Mouse (Mus musculus) adrenal gland, postnatal 25 days (tissue): ENCODE measurements at regions not wholly inside any gene's neighbourhood (a gene's known extent, or its start where the extent isn't known, plus 50 kb on each side); places are given as distances from the start of the nearest gene placed in this dataset.
"Not testable (repeated sequence)": the region's sequence is repeated elsewhere in the genome, so short reads cannot be mapped to it uniquely, and the experiment has no call there.

Experiments used
- DNase-seq: peaks from one replicate; pipeline ENCODE4 v3.0.0; 2021; ENCODE audit warnings: mixed read lengths

DNA sequence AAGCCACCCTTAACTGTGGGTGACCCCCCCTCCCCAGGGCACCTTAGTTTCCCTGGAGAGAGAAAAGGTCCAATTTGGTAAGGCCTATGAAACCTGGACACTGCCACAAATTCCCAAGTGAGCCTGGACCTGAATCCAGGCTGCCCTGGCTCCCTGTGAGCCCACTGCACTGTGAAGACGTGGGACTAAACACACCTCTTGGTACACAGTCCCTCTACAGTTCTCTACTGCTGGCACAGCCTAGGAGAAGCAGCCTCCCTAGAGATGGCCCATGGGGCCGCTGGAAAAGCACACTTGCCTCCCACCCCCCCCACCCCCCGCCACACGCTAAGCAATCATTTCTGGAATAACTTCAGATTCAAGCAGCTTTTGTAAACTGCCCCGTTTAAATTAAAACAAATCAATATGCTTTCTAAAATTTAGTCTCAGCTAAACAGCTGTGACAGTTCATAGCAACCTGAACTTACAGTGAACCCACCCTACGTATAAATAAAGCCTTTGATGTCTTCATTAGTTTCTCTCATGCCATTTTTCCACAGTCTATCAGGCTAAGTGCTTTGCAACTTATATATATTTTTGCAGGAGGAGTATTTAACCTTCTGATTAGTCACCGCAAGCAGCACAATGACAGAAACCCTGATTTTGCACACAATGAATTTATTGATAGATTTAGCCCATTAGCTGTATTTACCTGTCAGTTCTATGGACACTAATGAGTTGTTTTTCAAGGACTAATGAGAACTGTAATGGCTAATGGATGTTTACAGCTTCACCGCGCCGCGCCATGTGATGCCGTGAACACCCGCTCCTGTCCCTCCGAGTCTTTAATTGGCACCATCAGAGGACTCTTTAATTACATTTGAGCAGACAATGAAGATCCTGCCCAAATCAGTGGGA, 215.3 kb downstream of the 3100002H09Rik start:
- no peak for DNase-seq

DNA sequence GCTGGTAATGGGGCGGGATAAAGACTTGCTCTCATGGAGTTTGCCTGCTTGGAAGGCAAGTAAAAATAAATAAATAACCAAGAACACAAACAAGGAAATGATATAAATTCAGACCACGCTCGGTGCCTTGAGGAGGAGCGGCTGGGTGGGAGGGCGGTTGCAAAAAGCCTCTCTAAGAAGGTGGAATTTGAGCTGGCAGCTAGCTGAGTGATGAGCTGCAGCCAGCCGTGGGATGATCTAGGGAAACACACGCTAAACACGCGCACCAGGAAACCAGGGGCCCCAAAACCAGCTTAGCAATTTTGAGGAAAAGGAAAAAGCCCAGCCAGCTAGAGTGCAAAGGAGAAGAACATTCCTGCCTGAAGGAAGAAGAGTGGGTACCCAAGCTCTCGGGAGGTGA, 217.0 kb downstream of the 3100002H09Rik start:
- DNase-seq: no peak

DNA sequence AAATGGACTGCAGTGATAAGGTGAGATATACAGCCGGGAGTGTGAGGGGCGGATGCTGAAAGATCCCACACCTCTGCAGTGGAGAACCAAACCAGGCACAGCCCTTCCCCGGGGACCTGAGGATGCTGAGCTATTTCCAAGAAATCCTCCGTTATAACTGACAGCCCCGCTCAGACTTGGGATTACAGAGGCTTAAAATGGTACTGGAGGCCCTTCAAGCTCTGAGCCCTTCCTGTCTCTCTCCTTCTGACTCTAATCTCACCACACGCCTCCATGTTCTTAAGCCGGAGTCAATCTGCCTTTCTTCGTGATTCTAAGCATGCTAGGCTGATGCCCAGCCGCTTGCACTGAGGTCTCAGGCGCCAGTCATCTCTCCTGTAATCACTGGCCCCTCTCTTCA, 221.5 kb downstream of the 3100002H09Rik start:
- no peak for DNase-seq

DNA sequence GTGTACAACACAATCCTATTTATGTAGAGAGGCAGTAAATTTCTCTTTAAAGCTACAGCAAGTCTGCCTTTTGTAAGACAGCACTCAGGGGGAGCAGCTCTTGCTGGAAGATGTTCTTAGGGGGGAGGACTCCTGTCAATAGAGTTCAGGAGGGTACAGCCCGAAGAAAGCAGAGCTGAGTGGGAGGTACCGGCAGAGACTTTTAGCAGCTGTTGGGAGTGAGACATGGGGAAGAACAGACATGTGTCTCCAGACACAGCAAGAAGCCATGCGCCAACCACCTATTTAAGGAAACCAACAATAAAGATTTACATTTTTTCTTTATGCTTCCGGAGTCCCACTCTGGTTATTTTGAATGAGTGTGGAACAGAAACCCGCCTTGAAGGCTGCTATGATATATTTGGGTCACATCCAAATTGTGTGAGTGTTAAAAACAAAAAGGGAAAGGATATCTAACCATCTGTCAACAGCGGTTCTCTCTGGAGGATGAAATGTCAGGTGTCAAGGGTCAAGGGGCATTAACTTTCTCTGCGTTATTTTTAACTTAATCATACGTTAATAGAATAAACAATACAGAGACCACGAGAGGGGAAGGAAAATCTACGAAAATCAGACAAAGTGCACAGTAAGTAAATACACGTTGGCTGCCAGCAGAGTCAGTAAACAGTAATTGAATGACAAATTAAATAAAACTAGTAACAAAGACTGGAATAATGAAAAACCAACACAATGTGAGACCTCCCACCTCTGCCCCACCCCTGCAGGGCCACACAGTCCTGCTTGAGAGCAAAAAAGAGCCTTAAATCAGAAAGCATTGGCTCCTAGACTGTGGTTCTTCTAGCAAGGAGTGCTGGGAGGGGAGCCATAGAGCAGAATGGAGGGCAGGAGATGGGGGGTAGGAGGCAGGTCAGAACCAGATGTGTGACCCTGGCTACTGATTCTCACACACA, 225.2 kb downstream of the 3100002H09Rik start:
- DNase-seq: no peak

DNA sequence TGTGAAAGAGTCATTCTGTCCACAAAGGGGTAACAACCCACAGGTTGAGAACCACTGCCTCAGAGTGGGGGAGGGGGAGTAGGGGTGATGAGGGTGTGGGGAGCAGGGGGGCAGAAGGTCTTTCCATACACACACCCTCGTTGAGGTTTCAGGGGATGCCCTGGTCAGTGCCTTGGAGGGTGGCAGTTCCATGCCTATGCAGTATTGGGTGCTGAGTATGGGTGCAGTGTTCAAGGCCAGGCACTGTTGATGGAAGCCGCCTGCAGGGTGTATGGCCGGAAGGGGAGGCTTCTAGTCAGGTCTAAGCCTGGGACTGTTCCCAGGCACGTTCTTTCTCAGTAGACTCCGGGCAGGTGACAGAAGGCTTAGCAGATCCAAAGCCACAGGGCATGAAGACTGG, 234.1 kb downstream of the 3100002H09Rik start:
- DNase-seq: no peak

DNA sequence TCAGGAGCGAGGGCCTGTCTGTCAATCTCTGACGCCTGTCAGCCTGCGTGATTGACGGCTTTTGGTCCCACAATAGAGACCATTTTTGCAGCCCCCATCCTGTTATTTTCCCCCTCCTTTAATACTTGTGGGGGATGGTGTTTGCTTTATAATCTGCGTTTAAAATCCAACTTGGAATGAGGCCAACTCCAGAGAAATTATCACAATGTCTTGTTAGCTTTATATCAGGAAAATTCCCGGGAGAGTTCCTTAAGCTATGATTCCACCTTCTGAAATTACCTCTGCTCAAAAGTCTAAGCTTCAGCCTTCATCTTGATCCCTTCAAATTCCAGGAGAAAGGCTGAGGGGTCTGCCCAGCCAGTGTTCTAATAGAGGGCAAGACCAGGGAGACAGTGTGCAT, 235.0 kb downstream of the 3100002H09Rik start:
- DNase-seq: no peak

DNA sequence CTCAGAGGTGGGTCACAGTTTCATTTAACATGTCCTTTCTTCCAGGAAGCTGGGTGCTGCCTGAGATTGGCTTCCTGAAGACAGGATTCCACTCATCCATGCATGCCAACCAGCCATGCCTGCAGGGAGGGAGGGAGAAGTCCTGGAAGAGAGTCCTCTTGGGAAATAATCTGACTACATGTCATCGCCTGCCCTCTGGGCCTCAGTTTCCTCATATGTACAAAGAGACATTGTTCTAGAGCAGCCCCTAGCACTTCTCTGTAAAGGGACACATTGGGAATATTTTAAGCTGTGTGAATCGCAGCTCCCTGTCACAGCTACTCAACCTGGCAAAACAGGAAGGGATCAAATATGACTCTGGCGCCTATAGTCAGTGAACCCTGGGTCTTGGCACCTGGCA, 241.8 kb downstream of the 3100002H09Rik start:
- DNase-seq: no peak

DNA sequence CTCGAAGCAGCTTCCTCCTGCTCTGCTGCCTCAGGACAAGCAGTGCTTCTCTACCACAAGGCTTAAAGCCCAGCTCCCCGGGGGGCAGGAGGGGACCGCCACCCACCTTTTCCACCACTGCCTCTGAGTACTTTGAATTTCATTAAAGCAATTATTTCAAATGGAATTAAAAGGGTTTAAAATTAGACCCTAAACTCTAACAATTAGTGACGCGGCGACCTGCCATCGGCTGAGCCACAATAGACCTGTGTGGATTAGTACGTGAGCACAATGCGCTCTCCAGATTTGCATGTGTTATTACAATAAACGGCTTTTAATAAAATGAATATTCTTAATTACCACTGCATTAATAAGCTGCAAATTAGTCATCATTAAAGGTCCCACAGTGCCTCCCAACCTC, 242.5 kb downstream of the 3100002H09Rik start:
- no peak for DNase-seq

DNA sequence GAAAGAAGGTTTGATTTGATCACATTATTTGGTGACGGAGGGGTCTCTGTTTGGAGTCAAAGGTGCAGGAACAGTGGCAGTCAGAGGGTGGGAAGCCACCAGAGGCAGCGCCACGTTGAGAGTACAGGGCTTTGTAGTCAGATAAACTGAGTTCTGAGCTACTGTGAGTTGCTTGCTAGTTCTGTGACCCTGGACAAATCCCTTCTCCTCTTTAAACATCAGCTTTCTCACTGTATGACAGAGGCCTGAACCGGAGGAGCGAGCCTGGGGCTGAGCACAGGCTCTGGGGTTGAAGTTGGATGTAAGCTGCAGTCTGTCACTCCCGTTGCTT, 250.1 kb downstream of the 3100002H09Rik start:
- DNase-seq: no peak

DNA sequence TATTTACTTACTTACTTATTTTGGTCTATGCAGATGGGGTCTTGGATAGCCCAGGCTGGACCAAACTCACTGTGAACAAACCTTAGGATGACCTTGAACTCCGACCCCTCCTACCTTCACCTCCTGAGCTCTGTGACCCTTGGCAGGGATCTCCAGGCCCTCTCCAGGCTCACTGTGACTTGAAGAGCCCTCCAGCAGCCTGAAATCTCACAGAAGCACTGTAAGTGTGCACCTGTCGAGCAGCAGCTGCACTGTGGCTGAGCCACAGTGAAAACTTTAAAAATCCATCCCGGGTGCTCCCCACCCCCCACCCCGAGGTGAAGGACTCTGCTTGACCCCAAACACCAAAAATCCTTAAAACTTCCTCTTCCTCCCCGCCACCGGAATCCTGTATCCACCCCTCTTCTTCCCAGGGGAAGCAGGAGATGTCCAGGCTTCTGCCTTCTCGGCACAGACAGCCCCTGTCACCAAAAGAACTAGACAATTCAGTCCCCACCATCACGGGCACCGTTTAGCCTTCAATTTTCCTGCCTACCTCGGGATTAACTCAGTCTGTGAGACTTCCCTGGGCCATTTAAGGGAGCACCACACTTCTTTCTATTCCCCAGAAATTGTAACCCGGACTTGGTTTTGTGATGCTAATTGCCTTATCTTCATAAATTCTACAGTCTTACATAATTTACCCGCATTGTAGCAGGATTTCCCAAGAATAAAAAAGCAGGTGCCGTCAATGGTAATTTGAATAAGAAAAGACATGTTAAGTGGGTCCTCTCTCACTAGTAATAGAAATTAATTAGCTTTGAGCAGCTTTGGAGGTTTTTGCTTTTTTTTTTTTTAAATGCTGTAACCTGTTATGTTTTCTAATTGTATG, 250.7 kb downstream of the 3100002H09Rik start:
- no peak for DNase-seq

DNA sequence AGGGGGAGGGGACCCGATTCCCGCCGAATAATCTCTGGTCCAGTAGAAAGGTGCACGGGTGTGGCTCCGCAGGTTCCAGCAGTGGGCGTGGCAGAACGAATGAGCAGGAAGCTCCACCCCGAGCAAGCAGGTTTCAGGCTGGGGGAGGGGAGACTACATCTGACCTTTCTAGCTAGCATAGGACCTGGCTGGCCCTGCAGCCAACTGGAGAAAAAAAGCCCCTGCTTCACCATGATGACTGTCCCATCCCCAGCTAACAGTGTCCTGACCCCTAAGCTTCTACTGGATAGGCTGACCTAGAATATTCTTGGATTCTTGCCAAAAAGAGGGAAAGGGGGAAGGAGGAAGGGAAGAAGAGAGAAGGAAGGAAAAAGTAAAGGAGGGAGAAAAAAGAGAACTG, 252.1 kb downstream of the 3100002H09Rik start:
- DNase-seq: not testable (repeated sequence)

DNA sequence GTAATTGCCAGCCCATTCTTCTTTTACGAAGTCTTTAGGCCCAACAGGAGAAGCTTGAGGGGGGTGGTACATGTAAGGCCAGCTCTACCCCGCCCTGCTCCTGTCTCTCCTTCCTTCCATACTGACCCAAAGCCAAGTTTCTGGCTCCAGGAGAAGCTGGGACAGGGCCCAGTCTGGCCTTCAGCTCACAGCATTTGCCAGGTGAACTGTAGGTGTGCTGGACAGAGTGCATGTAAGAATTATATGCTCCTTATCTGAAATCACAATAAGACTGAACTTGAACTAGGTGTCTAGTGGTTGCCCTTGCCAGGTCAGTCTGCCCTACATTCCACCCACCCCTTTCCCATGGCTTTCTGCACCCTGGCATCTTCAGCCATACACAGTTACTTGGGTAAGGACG, 260.2 kb downstream of the 3100002H09Rik start:
- DNase-seq: no peak

DNA sequence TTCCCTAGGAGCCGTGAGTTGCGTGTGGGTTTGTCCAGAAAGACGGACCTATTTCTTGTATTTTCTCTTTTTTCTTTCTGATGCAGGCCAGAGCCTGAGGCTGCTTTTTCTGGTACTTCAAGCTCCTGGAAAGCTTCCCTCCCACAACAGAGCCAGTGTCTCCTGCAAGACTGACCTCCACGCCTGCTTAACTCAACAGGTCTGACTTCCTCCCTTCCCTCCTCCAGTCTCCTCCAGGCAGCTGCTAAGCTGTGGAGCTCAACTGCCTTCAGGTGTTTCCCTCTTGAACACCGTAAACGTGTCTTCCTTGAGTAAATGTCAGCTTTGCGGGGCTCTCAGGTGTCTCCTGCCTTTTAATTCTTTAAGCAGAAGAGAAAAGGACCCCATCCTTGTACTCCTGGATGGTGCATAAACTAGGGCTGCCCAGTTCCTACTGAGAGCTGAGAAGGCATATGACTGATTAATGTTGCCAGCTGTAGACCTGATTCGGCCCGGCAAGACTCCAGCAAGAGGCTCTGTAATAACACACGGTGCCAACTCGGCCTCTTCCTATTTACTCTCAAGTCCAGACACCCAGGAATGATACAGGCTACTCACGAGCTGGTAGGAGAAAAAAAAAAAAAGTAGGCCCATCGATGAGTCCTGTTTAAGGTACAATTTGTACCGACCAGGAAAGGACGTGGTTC, 260.9 kb downstream of the 3100002H09Rik start:
- no peak for DNase-seq

DNA sequence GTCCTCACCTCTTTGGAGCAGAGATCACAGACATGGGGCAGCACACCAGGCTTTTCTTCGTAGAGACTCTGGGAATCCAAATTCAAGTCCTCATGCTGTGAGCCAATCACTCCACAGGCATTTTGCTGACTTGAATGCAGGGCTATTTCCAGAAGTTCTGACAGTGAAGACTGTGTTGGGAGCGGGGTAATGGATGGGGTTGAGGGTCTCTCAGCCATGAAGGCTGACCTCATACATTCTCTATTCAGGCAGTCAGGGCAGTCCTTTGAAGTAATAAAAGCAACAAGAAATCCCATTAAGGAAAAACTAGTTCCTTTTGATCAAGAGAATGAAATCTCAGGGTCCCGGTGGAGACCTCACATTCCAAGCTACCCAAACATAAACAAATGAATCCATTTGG, 261.5 kb downstream of the 3100002H09Rik start:
- no peak for DNase-seq

DNA sequence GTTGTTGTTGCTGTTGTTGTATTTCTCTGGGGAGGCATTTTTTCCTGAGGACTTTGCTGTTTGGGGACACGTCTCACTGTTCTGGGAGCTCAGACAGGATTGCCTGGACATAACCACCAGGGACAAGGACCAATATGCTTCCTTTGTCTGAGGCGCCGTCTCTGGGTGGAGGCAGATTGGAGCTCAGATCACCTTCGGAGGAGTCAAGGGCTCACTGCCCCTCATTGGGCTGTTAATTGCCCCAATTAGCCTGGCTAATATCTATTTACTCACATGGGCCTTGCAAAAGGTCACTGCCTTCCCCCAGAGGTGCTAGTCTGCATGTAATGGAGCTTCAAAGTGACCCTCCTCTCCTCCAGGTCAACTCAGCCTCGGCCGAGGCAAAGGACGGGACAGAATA, 270.5 kb downstream of the 3100002H09Rik start:
- DNase-seq: no peak

DNA sequence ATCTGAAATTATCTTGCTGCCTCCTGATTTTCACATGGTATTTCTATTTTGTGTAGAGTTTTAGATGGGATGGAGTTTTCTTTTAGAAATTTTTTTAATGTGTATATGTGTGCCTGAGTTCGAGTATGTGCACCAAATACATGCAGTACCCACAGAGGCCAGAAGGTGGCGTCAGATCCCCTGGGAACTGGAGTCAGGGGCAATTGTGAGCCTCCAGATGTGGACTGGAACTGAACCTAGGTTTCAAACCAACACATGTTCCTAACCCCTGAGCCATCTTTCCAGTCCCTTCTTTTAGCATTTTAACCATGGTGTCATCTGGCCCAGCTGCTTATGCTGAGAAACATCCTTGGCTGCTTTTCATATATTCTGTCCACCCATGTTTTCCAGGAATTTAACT, 274.9 kb downstream of the 3100002H09Rik start:
- no peak for DNase-seq

DNA sequence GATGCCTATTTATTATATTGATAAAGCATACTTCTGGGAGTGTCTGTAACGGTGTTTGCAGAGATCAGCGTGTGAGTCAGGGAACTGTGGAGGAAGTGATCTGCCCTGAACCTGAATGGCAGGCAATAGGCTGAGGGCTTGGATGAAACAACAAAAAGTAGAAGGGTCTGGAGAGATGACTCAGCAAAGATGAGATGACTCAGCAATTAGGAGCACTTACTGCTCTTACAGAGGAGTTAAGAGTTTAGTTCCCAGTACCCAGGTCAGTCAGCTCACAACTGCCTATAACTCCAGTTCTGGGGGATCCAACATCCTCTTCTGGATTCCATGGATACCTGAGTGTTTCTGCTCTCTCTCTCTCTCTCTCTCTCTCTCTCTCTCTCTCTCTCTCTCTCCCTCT, 277.6 kb downstream of the 3100002H09Rik start:
- DNase-seq: no peak

DNA sequence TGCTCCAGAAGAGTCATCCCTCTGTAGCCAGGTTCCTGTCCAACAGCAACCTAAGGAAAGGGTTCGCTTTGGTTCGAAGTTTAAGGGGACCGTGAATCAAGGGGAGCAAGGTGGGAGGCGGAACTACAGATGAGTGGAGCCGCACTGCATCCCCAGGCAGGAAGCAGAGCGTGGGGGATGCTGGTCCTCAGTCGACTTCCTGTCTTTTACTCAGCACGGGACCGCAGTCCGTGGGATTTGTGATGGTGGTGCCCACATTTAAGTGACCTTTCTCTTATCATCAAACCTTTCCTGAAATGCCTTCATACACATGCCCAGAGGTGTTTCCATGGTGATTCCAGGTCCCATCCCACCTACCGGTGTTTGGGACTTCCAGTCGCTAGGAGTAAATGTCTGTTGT, 278.2 kb downstream of the 3100002H09Rik start:
- DNase-seq: no peak

DNA sequence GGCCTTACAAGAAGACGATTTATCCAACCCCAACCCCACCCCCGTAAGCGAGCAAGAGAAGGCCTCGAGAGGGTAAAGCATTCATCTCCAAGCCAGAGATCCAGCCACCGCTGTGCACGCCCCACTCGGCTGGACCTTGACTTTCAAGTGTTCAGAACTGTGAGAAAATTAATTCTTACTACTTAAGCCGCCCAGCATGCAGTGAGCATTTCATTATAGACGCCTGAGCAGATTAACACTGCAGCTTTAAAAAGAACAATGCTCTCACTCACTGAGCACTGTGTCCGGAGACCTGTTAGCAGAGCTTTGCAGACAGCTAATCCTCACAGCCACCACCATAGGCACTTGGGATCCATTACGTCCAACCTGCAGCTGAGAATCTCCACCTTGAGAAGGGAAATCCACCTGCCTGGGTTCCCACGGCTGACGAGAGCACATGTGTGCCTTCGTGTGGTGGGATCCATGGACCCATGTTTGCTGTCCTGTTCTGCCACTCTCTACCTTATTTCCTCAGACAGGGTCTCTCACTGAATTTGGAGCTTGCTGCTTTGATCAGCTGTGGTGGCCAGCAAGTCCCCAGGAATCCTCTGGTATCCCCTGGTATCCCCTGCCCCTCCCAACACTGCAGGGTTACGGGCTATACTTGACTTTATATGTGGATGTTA, 281.4 kb downstream of the 3100002H09Rik start:
- no peak for DNase-seq

DNA sequence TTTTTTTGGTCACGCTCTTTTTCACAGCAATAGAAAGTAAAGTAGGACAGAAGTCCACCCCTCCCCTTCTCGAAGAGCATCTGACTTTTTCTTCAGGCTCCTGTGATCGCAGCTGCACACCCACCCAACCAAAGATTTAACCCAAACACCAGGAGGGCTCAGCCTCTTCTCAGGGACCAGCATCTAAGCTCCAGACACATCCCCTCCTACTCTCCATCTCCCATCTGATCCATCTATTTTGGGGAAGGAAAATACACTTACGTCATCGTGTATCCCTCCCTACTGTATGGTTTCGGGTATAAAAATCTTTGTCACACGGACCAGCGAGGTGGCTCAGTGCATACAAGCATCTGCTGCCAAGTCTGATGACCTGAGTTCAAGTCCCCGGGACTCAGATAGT, 284.3 kb downstream of the 3100002H09Rik start:
- no peak for DNase-seq

DNA sequence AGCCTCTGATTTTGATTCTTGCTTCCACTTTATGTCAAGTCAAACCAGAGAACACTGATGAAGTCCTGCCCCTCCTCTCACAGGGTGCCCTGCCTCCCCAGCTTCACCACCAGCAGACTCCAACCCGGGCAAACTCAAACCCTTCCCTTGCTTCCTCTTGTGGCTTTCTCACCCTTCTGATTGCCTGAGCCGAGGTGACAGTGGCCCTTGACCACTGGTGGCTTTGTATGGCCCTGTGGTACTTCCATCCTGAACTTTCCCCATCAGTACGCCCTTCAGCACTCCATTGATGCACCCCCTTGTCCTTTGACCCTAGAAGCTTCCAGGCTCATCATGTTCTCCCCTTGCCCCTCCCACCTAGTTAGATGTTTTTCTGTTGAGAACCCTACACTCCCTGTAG, 287.0 kb downstream of the 3100002H09Rik start:
- no peak for DNase-seq
